Mouse (Mus musculus) hindbrain, embryonic 16.5 days (tissue): ENCODE measurements around the gene Def8. TPM values are rescaled to one million over a fixed set of nuclear protein-coding genes. Genes with fewer than 3 reads are reported as not detected.
"Not testable (repeated sequence)": the region's sequence is repeated elsewhere in the genome, so short reads cannot be mapped to it uniquely, and the experiment has no call there.

Source experiments
- ATAC-seq: fragments of 200-750 bp; cut with Nextera tagmentation; 2 replicates; pipeline ENCODE4 v1.8.0; 2017; ENCODE audit warnings: moderate TSS enrichment, moderate library complexity
- H3K27ac ChIP-seq: fragments of 300-500 bp; sonication (generic); 2 replicates; pipeline ENCODE4 v1.5.1; 2014; ENCODE audit warnings: low read depth, mild to moderate bottlenecking, control low read depth, low read length, moderate library complexity
- H3K27me3 ChIP-seq: fragments of 300-500 bp; sonication (generic); replicated peaks from 2 replicates; pipeline ENCODE4 v1.6.1; 2014; ENCODE audit warnings: low read length; ENCODE audit not compliant: control insufficient read depth, insufficient read depth
- H3K36me3 ChIP-seq: fragments of 300-500 bp; sonication (generic); 2 replicates; pipeline ENCODE4 v1.6.1; 2014; ENCODE audit warnings: mild to moderate bottlenecking, low read length, moderate library complexity, mixed read lengths; ENCODE audit not compliant: control insufficient read depth, insufficient read depth
- H3K4me1 ChIP-seq: fragments of 300-500 bp; sonication (generic); 2 replicates; pipeline ENCODE4 v1.6.1; 2014; ENCODE audit warnings: low read depth, low read length; ENCODE audit not compliant: control insufficient read depth, insufficient read depth
- H3K4me2 ChIP-seq: fragments of 300-500 bp; sonication (generic); 2 replicates; pipeline ENCODE4 v1.6.1; 2014; ENCODE audit warnings: mild to moderate bottlenecking, low read length, control low read depth, moderate library complexity
- H3K4me3 ChIP-seq: fragments of 300-500 bp; sonication (generic); 2 replicates; pipeline ENCODE4 v1.5.1; 2014; ENCODE audit warnings: mild to moderate bottlenecking, low read length, control low read depth, moderate library complexity
- H3K9ac ChIP-seq: fragments of 300-500 bp; sonication (generic); 2 replicates; pipeline ENCODE4 v1.6.1; 2014; ENCODE audit warnings: low read depth, mild to moderate bottlenecking, control low read depth, low read length, moderate library complexity
- H3K9me3 ChIP-seq: fragments of 300-500 bp; sonication (generic); 2 replicates; pipeline ENCODE4 v1.6.1; 2014; ENCODE audit warnings: mild to moderate bottlenecking, low read length, moderate library complexity; ENCODE audit not compliant: control insufficient read depth
- WGBS: fragments of 180-500 bp; shearing (Covaris S2); extraction: QIAGEN DNeasy Blood & Tissue Kit; methylation state at CpG from one replicate; pipeline ENCODE4 v1.1.7; 2014; 5-methylcytosine and 5-hydroxymethylcytosine counted together
- polyA plus RNA-seq: library from polyadenylated mRNA; unstranded; fragments of >200 nt; fragmentation: Nextera tagmentation; extraction: Ambion mirVana; gene quantifications from 2 replicates; pipeline ENCODE4 v1.2.1, GENCODE M21; 2015

The Def8 gene
- polyA plus RNA-seq, 1 experiment from 2014 or later, result 50.5 TPM

DNA sequence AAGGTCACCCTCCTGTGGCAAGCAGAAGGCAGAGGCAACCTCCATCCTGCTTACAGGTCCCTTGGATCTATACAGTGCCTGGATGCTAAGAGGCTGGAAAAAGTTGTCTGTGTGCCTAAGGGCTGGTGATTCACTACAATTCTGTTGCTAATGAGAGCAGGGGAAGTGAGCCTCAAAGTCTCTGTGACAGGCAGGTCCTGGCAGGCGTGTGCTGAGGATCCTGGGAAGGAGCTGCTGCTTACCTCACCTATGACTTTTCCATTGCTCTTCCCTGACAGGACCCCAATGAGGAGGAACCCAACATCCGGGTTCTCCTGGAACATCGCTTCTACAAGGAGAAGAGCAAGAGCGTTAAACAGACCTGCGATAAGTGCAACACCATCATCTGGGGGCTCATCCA is 30.6 kb downstream of the Def8 start:
- H3K4me2 ChIP-seq, result no peak overlapping the region
- H3K27ac ChIP-seq, result no peak overlapping the region
- 91% methylated on average over 5 of the region's 5 CpGs for WGBS
- no peaks in the 10 kb centered on the region for H3K9me3 ChIP-seq
- H3K9ac ChIP-seq, result no peak overlapping the region
- H3K4me1 ChIP-seq, result no peaks in the 10 kb centered on the region
- no peaks in the 10 kb centered on the region for H3K27me3 ChIP-seq
- peaks cover 50% of the 10 kb centered on the region for H3K36me3 ChIP-seq
- no peak for ATAC-seq
- no peak overlapping the region for H3K4me3 ChIP-seq

DNA sequence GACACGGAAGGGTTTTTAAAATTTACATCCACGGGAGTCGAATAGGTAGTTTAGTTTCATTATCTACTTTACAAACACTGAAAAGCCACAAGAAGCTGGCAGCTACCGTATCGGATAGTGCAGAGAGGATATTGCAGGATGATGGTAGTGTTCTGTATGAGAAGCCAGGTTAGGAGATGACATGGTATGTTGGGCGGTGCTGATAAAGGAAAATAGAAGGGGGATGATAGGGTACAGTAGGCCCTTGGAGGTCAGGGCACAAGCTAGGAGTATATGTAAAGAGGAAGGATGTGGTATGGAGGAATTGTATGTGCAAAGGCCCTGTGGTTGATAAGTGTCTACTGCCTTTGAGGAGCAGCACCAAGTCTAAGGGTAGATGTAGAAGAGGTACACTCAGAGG is 31.2 kb downstream of the Def8 start:
- H3K9me3 ChIP-seq, result no peaks in the 10 kb centered on the region
- WGBS, result 93% methylated on average over 6 of the region's 6 CpGs
- no peak for ATAC-seq

DNA sequence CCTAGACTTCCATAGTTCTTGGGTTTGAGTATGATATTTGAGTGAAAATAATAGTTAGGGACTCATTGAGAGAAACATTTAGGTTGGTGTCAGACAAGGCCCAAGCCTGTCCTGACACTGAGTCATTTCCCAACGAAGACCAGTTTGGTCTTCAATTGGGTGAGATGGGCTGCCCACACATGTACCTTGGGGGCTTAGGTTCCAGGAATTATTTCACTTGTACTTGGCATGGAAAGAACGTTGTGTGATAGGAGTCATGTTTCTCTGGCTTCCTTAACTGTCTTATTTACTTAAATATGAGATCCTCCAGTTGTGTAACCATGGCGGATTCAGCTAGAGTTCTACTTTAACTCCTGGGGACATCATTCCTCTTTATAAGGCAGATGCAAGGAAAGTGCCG is 40.3 kb downstream of the Def8 start:
- Histone ChIP-seq H3K9ac (no peak overlapping the region), H3K27ac (no peak overlapping the region), H3K4me1 (no peaks in the 10 kb centered on the region), H3K36me3 (peaks cover 25% of the 10 kb centered on the region), H3K27me3 (no peaks in the 10 kb centered on the region), H3K9me3 (0 out of 2 replicates have a peak, but pooled peaks cover 2% of the 10 kb centered on the region), H3K4me2 (no peak overlapping the region), H3K4me3 (no peak overlapping the region)
- no peak for ATAC-seq
- 89% methylated on average over 4 of the region's 4 CpGs for WGBS

More for the DNA sequence above, 31.2 kb downstream of the Def8 start:
- peaks cover 52% of the 10 kb centered on the region for H3K36me3 ChIP-seq
- no peak overlapping the region for H3K4me2 ChIP-seq
- no peak overlapping the region for H3K27ac ChIP-seq
- no peaks in the 10 kb centered on the region for H3K27me3 ChIP-seq
- no peak overlapping the region for H3K9ac ChIP-seq
- no peaks in the 10 kb centered on the region for H3K4me1 ChIP-seq
- H3K4me3 ChIP-seq, result no peak overlapping the region

DNA sequence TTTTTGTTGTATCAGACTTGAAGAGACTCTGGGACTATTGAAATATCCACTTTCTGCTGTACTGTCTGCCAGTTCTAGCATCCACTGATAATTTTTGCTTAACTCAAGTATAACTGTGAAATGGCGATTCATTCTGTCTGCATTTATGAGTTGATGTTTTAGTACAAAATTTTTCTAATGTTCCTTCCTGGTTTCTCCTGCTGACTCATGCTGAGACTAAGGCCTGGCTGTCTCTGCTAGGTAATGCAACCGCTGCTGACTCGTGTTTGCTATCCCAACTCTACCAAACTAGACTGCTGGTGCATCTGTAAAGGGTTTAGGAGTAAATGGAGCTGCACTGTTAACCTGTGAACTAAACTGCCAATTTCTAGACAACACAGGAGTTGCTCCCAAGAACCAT is 44.1 kb downstream of the Def8 start:
- peaks cover 4% of the 10 kb centered on the region for H3K36me3 ChIP-seq
- no peaks in the 10 kb centered on the region for H3K27me3 ChIP-seq
- no peaks in the 10 kb centered on the region for H3K4me1 ChIP-seq
- H3K4me3 ChIP-seq, result no peak overlapping the region
- 0 out of 2 replicates have a peak, but pooled peaks cover 2% of the 10 kb centered on the region for H3K9me3 ChIP-seq
- no peak overlapping the region for H3K9ac ChIP-seq
- H3K27ac ChIP-seq, result no peak overlapping the region
- WGBS, result 79% methylated on average over 3 of the region's 3 CpGs
- ATAC-seq, result no peak
- H3K4me2 ChIP-seq, result no peak overlapping the region

- H3K9ac ChIP-seq, H3K27me3 ChIP-seq, H3K36me3 ChIP-seq, H3K4me2 ChIP-seq, H3K4me1 ChIP-seq, H3K27ac ChIP-seq, H3K9me3 ChIP-seq, ATAC-seq, H3K4me3 ChIP-seq: not testable (repeated sequence)
- 76% methylated on average over 6 of the region's 6 CpGs for WGBS
These were observed 49.7 kb downstream of the Def8 start for GRCm38 (mm10) chr8:123472991-123473390.

GRCm38 (mm10) chr8:123474549-123474948 is 51.2 kb downstream of the Def8 start:
- H3K36me3 ChIP-seq, ATAC-seq, H3K27me3 ChIP-seq, H3K9ac ChIP-seq, H3K4me2 ChIP-seq, H3K4me3 ChIP-seq, H3K27ac ChIP-seq, H3K9me3 ChIP-seq: not testable (repeated sequence)
- 71% methylated on average over 5 of the region's 5 CpGs for WGBS
- peaks cover 17% of the 10 kb centered on the region for H3K4me1 ChIP-seq

DNA sequence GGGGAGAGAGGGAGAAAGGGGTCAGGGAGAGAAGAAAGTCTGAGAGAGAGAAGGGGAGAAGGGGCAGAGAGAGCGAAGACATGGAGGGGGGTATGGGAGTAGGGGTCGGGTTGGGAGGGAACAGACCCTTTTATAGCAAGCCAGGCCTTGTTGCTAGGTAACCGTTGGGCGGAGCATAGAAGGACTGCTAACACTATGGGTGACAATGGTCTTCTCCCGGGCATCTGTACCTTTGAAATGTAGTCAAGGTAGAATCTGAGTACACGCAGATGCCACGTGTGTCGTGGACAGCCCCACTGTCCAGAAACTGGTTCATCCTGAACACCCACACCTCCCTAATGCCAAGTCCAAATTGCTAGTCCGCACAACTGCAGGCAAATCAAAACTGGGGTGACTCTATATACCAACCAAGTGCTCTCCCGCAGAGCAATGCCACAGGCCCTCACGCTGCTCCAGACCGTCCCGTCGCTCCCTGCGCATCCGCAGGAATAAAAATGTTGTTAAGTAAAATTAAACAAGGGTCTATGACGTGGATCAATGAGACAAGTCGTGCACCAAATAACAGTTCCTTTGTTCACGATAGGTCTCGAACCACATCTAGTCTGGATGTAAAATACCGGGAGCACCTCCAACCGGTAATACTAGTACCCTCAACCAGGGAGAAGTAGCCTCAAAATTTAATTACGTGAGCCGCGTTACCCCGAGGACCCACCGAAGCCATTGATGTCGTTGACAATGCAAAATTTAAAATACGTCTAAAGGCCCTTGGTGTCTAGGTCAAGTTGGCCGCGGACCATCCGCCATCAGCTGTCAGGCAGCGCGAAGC is 53.8 kb downstream of the Def8 start:
- Histone ChIP-seq H3K27ac (peak overlapping the region; percentile 98), H3K4me1 (peaks cover 17% of the 10 kb centered on the region), H3K27me3 (no peaks in the 10 kb centered on the region), H3K36me3 (peaks cover 7% of the 10 kb centered on the region), H3K9ac (peak overlapping the region; percentile 92), H3K9me3 (no peaks in the 10 kb centered on the region), H3K4me3 (peak overlapping the region; percentile 74), H3K4me2 (peak overlapping the region; percentile 88)
- ATAC-seq, result peak; percentile 64
- 5% methylated on average over 34 of the region's 34 CpGs for WGBS

DNA sequence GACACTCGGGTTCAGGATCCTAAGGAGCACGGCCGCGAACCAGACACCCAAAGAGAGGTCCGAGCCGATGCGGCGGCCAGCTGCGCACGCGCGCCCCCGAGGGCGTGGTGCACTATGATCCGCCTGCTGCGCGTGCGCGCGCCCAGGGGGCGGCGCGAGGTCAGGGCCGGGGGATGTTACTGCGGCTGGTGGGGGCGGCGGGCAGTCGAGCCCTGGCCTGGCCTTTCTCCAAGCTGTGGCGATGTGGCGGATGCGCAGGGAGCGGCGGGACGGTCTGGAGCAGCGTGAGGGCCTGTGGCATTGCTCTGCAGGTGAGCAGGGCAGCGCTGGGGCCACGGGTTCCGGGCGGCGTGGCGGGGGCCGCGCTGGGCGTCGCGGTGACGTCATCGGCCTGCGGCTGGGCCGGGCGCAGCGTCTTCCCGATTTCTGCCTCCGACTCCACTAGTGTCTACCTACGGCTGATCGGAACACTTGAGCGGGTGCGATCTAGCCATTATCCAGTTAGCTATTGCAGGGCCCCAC is 54.5 kb downstream of the Def8 start, which contains the start of gene Afg3l1:
Gene Afg3l1, plus strand, starts transcription at position 167 of the 522 bp plus-strand sequence.
- H3K4me3 ChIP-seq, result peak within 1 kb of the TSS; percentile 74
- H3K4me1 ChIP-seq, result peaks cover 17% of the 10 kb centered on the region
- ATAC-seq, result peak; percentile 90
- no peaks in the 10 kb centered on the region for H3K9me3 ChIP-seq
- H3K36me3 ChIP-seq, result peaks cover 9% of the 10 kb centered on the region
- H3K4me2 ChIP-seq, result peak within 1 kb of the TSS; percentile 88
- no peaks in the 10 kb centered on the region for H3K27me3 ChIP-seq
- H3K27ac ChIP-seq, result peak within 1 kb of the TSS; percentile 98
- under 1% methylated on average over 47 of the region's 58 CpGs for WGBS
- H3K9ac ChIP-seq, result peak within 1 kb of the TSS; percentile 92

DNA sequence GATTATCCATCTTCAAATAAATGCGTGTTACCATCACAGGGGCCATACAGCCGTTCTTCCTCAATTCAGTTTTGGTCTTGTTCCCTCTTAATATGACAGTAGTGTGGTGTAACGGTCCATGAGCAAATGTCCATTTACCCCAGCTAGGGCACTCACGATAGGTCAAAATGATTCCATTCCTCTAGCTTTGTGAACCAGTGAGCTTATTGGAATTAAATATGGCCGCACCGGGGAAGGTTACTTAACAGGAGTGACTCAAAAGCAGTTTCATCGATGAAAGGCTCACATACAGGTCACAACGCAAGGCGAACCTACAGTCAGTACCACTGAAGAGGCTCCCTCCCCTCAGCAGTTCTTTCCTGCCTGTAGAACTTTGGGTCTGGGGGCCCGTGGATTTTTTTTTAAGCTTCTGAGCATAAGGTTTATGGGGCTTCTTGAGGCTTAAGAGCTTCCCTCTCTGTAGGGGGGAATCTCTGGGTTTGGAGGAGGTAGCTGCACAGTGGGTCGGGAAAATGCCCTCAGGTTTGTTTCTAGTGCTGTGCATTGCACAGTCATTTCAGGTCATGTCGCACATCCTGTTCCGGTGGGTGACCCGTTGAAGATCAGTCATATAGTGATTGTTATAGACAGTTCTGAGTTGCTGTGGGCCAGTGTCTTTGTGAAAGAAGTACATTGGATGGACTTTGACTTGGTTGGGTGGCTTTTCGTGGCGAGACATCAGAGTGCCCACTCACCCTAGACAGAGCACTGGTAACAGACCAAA is 55.3 kb downstream of the Def8 start:
- peaks cover 17% of the 10 kb centered on the region for H3K4me1 ChIP-seq
- H3K27me3 ChIP-seq, result no peaks in the 10 kb centered on the region
- peak overlapping the region; percentile 88 for H3K4me2 ChIP-seq
- ATAC-seq, result no peak
- peak overlapping the region; percentile 98 for H3K27ac ChIP-seq
- peak overlapping the region; percentile 74 for H3K4me3 ChIP-seq
- peak overlapping the region; percentile 92 for H3K9ac ChIP-seq
- H3K36me3 ChIP-seq, result peaks cover 12% of the 10 kb centered on the region
- WGBS, result 40% methylated on average over 16 of the region's 16 CpGs
- H3K9me3 ChIP-seq, result no peaks in the 10 kb centered on the region
